Mouse (Mus musculus): ENCODE data around the gene Atp2c1.

Atp2c1 gene

DNA sequence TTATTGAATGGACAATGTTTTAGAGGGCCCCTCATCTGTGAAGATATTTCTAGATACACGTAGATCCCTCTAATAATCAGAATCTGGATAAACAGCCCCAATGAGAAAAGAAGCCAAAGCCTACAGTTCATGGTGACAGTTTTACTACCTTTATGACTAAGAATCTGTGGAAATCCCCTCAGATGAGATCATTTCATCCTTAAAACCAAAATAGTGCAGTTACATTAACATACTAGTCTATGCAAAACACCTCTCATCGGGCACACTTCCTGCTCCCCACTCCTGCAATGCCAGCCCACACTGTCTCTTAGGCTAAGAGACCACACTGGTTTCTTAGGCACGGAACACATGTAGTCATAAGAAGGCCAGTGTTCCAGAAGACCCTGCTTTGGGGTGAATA lies 158.5 kb downstream of the Atp2c1 start:
- in situ Hi-C loops (cut with MboI) = no loop called here

DNA sequence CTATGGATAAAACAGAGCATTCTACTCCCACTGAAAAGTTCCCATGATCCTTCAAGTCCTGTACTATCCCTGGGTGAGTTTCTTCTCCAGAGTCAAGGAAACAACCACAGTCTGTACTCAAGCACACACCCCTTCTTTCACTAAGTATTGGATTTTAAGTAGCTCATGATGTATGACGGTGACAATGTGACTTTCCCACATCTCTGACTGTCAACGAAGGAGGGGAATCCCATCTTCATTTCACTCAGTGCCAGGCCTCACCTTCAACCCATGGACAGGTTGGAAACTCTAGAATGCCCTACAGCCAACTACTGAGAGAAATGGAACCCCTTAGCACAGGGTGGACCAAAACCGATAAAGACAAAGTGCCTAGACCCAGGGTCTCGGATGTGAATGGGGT lies 160.9 kb downstream of the Atp2c1 start:
- in situ Hi-C loops (cut with MboI) = no loop called here

DNA sequence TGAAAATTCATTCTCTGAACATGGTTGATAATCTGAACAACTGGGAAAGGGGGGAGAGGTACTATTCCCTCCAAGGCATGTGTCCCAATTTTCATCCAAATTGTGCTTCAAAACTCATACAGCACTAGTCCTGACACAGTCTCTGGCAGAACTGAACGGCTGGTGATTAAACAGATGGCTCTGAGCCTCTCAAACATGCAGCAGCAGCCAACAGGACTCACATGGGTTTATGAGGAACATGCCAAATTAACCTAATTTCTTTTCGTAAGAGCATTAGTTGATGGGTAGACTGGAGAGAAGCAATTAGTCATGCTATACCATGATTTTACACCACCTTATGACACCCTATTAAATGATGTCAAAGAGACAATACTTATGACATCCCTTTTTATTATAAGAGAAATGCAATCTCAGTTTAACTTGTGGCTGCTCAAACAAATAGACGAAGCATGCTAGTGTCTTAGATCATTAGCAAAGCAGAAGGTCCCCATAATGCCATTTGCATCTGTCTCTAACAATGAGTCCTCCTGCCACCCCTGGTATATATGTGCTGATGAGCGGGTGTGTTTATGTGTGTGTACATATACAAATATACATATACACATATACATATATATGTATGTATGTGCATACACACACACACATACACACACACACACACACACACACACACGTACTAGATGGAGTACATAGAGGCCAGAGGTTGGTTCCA lies 163.4 kb downstream of the Atp2c1 start:
- in situ Hi-C loops (cut with MboI) = no loop called here

DNA sequence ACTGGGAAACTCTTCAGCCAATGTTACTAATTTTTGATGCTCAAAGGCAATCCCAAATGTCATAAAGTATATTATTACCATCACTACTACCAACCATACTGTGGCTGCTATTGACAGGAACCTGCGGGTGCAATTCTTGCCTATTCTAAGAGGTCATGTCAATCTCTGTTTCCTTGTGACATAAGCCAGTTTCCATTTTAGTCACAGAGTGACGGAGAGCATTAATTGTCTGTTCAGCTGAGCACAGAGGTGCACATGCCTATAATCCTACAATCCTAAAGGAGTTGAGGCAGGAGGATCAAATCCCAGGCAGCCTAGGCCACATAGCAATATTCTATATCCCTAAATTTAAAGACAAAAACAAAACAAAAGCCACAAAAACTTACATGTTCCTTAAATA lies 164.9 kb downstream of the Atp2c1 start:
- in situ Hi-C loops (cut with MboI) = no loop called here

Data from mature B cell (primary cell).